24 mouse cellular contexts compared by ENCODE assay signal in genomic region chr17:31918374-31918773, GRCm38 (mm10).
DNase-seq lines count a peak whose midpoint lies in the region; ATAC-seq and TF ChIP-seq lines count a peak whose summit lies in the region.
"Had no signal": no experiment of that assay in that cellular context is flagged by ENCODE, and none has a peak within 500 bp of the region (broad histone marks: within the 10 kb centered on the region; RNA-seq: fewer than 3 reads in every experiment).

No protein-coding gene starts in this region.

- intact Hi-C loops in gastrocnemius, adult 2 months (cut with DNase I): loop anchor here (5.0 kb wide), 1 partner anchor 61 kb away; the partner anchor contains the start of gene Sik1
- intact Hi-C loops in gastrocnemius, postnatal 36 days (cut with DNase I): loop anchor here (5.0 kb wide), 1 partner anchor 61 kb away; the partner anchor contains the start of gene Sik1

- no peak for TF ChIP-seq CTCF in gastrocnemius, adult 2 months (IDR thresholded peaks at IDR 0.05)
- no peak for TF ChIP-seq CTCF in lung, postnatal 0 days (IDR thresholded peaks at IDR 0.05)

- ATAC-seq in lung, embryonic 15.5 days (ENCODE audit: borderline replicate concordance, extremely low read depth, low FRiP score, low TSS enrichment): no peak
- ATAC-seq in lung, postnatal 0 days: no peak
- ATAC-seq: activated CD4-positive, CD25-positive, alpha-beta regulatory T cell, adult 4 months; CD4-positive, CD25-positive, alpha-beta regulatory T cell, adult 4 months; forebrain, embryonic 13.5 days; forebrain, embryonic 15.5 days; Patski had no signal

- WGBS in lung, embryonic 15.5 days: 87% methylated on average over 8 of the region's 8 CpGs
- 73% methylated on average over 8 of the region's 8 CpGs for WGBS in lung, postnatal 0 days

- TF ChIP-seq EP300 in lung, postnatal 0 days (IDR thresholded peaks at IDR 0.05): peak; percentile 60; the same call in 1 of the 2 replicates

- H3K36me3 ChIP-seq in lung, embryonic 15.5 days: no peaks in the 10 kb centered on the region
- H3K36me3 ChIP-seq in lung, postnatal 0 days (ENCODE audit: insufficient read depth, low read length): no peaks in the 10 kb centered on the region
- H3K36me3 ChIP-seq: embryonic facial prominence, embryonic 10.5 days; embryonic facial prominence, embryonic 12.5 days; forebrain, embryonic 15.5 days; G1E had no signal

- H3K9ac ChIP-seq in lung, embryonic 15.5 days: no peak overlapping the region
- H3K9ac ChIP-seq in lung, postnatal 0 days (replicated peaks; ENCODE audit: low read depth): no peak overlapping the region
- H3K9ac ChIP-seq: embryonic facial prominence, embryonic 12.5 days; forebrain, embryonic 13.5 days; forebrain, embryonic 15.5 days had no signal

- H3K27me3 ChIP-seq in lung, embryonic 15.5 days: no peaks in the 10 kb centered on the region
- H3K27me3 ChIP-seq in lung, postnatal 0 days (replicated peaks; ENCODE audit: insufficient read depth, low read length): no peaks in the 10 kb centered on the region
- H3K27me3 ChIP-seq: CH12.LX; embryonic facial prominence, embryonic 12.5 days; forebrain, embryonic 13.5 days; forebrain, embryonic 15.5 days; Patski had no signal

- peak overlapping the region; percentile 16; the same call in 1 of the 2 replicates for H3K27ac ChIP-seq in gastrocnemius, adult 2 months
- peak overlapping the region; percentile 74 for H3K27ac ChIP-seq in lung, embryonic 15.5 days
- H3K27ac ChIP-seq in lung, postnatal 0 days (ENCODE audit: low read length): peak overlapping the region; percentile 92
- H3K27ac ChIP-seq: embryonic facial prominence, embryonic 10.5 days; embryonic facial prominence, embryonic 12.5 days; forebrain, embryonic 13.5 days; forebrain, embryonic 15.5 days had no signal

- no peak for DNase-seq in gastrocnemius, adult 2 months
- no peak for DNase-seq in gastrocnemius, postnatal 36 days
- DNase-seq in lung, postnatal 36 days: no peak
- peak; percentile 61 for DNase-seq in lung, postnatal 0 days (ENCODE audit: low spot score)
- no peak for DNase-seq in lung, postnatal 4 days
- DNase-seq: adrenal gland, adult 8-10 months; adrenal gland, postnatal 14 days; adrenal gland, postnatal 36 days; B cell, adult 2 months; cerebellum, adult 11-12 months; cerebellum, adult 2 months; cerebellum, adult 9-10 months; cerebellum, postnatal 10 days; cerebellum, postnatal 25 days had no signal

- no peak overlapping the region for H3K4me3 ChIP-seq in gastrocnemius, adult 2 months
- H3K4me3 ChIP-seq in lung, embryonic 15.5 days: no peak overlapping the region
- no peak overlapping the region for H3K4me3 ChIP-seq in lung, postnatal 0 days (ENCODE audit: low read depth, low read length)
- H3K4me3 ChIP-seq: embryonic facial prominence, embryonic 10.5 days; embryonic facial prominence, embryonic 12.5 days; forebrain, embryonic 13.5 days; forebrain, embryonic 15.5 days had no signal

- peaks cover 54% of the 10 kb centered on the region for H3K4me1 ChIP-seq in lung, embryonic 15.5 days
- H3K4me1 ChIP-seq in lung, postnatal 0 days (ENCODE audit: insufficient read depth, low read depth, low read length): peaks cover 39% of the 10 kb centered on the region

- H3K9me3 ChIP-seq in lung, embryonic 15.5 days: no peaks in the 10 kb centered on the region
- H3K9me3 ChIP-seq in lung, postnatal 0 days (ENCODE audit: low read length): no peaks in the 10 kb centered on the region
- H3K9me3 ChIP-seq: embryonic facial prominence, embryonic 10.5 days; forebrain, embryonic 13.5 days; forebrain, embryonic 15.5 days; G1E had no signal

- no peak overlapping the region for H3K4me2 ChIP-seq in lung, embryonic 15.5 days
- H3K4me2 ChIP-seq in lung, postnatal 0 days (replicated peaks; ENCODE audit: low read depth, low read length): no peak overlapping the region
- H3K4me2 ChIP-seq: embryonic facial prominence, embryonic 12.5 days; forebrain, embryonic 13.5 days; forebrain, embryonic 15.5 days had no signal

Comparison
In these comparisons a context has a peak if more than half of its experiments do, and no peak if none do; other contexts are left out.
1. H3K27ac ChIP-seq: peak in every context shown above with its lines; median percentile 92 in lung, postnatal 0 days; 74 in lung, embryonic 15.5 days; 16 in gastrocnemius, adult 2 months.